In genomic region chr16:91747567-91747966, GRCm38 (mm10) we compare ENCODE assay signal across 29 mouse cellular contexts. TPM values are rescaled to one million over a fixed set of nuclear protein-coding genes. Genes with fewer than 3 reads are reported as not detected.
DNase-seq lines count a peak whose midpoint lies in the region; ATAC-seq and TF ChIP-seq lines count a peak whose summit lies in the region.
"Had no signal": no experiment of that assay in that cellular context is flagged by ENCODE, and none has a peak within 500 bp of the region (broad histone marks: within the 10 kb centered on the region; RNA-seq: fewer than 3 reads in every experiment).

No protein-coding gene starts in this region.

- no peak for TF ChIP-seq POLR2A in liver, adult 2 months (IDR thresholded peaks at IDR 0.05; ENCODE audit: extremely low read depth, insufficient read depth, low read length)

- WGBS in liver, adult 2 months = 29% methylated on average over 6 of the region's 6 CpGs
- WGBS in liver, embryonic 16.5 days (ENCODE audit: insufficient replicate concordance) = 58% methylated on average over 6 of the region's 6 CpGs
- WGBS in stomach, postnatal 0 days = 51% methylated on average over 6 of the region's 6 CpGs

- H3K27ac ChIP-seq in layer of hippocampus, adult 2 months = peak overlapping the region; percentile 60
- peak overlapping the region; percentile 77 for H3K27ac ChIP-seq in liver, adult 2 months (replicated peaks; ENCODE audit: insufficient read depth, low read depth, low read length)
- H3K27ac ChIP-seq in liver, embryonic 16.5 days (ENCODE audit: low read length) = peak overlapping the region; percentile 75
- peak overlapping the region; percentile 75 for H3K27ac ChIP-seq in stomach, postnatal 0 days (replicated peaks)
- H3K27ac ChIP-seq: forebrain, embryonic 15.5 days; heart, embryonic 13.5 days; hindbrain, embryonic 12.5 days; limb, embryonic 10.5 days; midbrain, embryonic 15.5 days; neural tube, embryonic 13.5 days had no signal

- H3K9ac ChIP-seq in liver, adult 2 months (ENCODE audit: low read depth, low read length) = peak overlapping the region; percentile 27
- no peak overlapping the region for H3K9ac ChIP-seq in liver, embryonic 16.5 days (ENCODE audit: low read depth, low read length)
- H3K9ac ChIP-seq in stomach, postnatal 0 days (ENCODE audit: low read length) = no peak overlapping the region
- H3K9ac ChIP-seq: forebrain, embryonic 15.5 days; heart, embryonic 13.5 days; hindbrain, embryonic 12.5 days; midbrain, embryonic 15.5 days; neural tube, embryonic 13.5 days had no signal

- peak overlapping the region; percentile 15; the same call in 1 of the 2 replicates for H3K4me2 ChIP-seq in liver, embryonic 16.5 days (ENCODE audit: low read depth, low read length)
- H3K4me2 ChIP-seq in stomach, postnatal 0 days (replicated peaks; ENCODE audit: low read depth) = no peak overlapping the region
- H3K4me2 ChIP-seq: forebrain, embryonic 15.5 days; heart, embryonic 13.5 days; hindbrain, embryonic 12.5 days; midbrain, embryonic 15.5 days; neural tube, embryonic 13.5 days had no signal

- H3K9me3 ChIP-seq in liver, embryonic 16.5 days (replicated peaks; ENCODE audit: control insufficient read depth, low read length) = no peaks in the 10 kb centered on the region
- H3K9me3 ChIP-seq in stomach, postnatal 0 days (ENCODE audit: control insufficient read depth, low read length) = no peaks in the 10 kb centered on the region
- H3K9me3 ChIP-seq: forebrain, embryonic 15.5 days; heart, embryonic 13.5 days; hindbrain, embryonic 12.5 days; limb, embryonic 10.5 days; midbrain, embryonic 15.5 days; neural tube, embryonic 13.5 days had no signal

- peaks cover 25% of the 10 kb centered on the region for H3K4me1 ChIP-seq in liver, adult 2 months (ENCODE audit: control insufficient read depth, insufficient read depth, low read length)
- H3K4me1 ChIP-seq in liver, embryonic 16.5 days (ENCODE audit: control insufficient read depth, low read depth, low read length) = peaks cover 4% of the 10 kb centered on the region; the same call in 1 of the 2 replicates
- no peaks in the 10 kb centered on the region for H3K4me1 ChIP-seq in stomach, postnatal 0 days (replicated peaks; ENCODE audit: control insufficient read depth, insufficient read depth)

- H3K36me3 ChIP-seq in liver, adult 2 months (ENCODE audit: control insufficient read depth, insufficient read depth, low read length) = no peaks in the 10 kb centered on the region
- no peaks in the 10 kb centered on the region for H3K36me3 ChIP-seq in liver, embryonic 16.5 days (ENCODE audit: control insufficient read depth, insufficient read depth)
- H3K36me3 ChIP-seq in stomach, postnatal 0 days (ENCODE audit: control insufficient read depth, insufficient read depth, low read length) = no peaks in the 10 kb centered on the region
- H3K36me3 ChIP-seq: forebrain, embryonic 15.5 days; midbrain, embryonic 15.5 days had no signal

- no peak overlapping the region for H3K4me3 ChIP-seq in layer of hippocampus, adult 2 months
- peak overlapping the region; percentile 15 for H3K4me3 ChIP-seq in liver, adult 2 months (ENCODE audit: insufficient read depth, low read depth, low read length)
- no peak overlapping the region for H3K4me3 ChIP-seq in liver, embryonic 16.5 days (ENCODE audit: low read depth, low read length)
- H3K4me3 ChIP-seq in stomach, postnatal 0 days (ENCODE audit: low read depth, low read length) = no peak overlapping the region
- H3K4me3 ChIP-seq: forebrain, embryonic 15.5 days; heart, embryonic 13.5 days; hindbrain, embryonic 12.5 days; limb, embryonic 10.5 days; midbrain, embryonic 15.5 days; myocyte; neural tube, embryonic 13.5 days had no signal

- H3K27me3 ChIP-seq in liver, adult 2 months (ENCODE audit: control insufficient read depth, insufficient read depth, low read length) = no peaks in the 10 kb centered on the region
- no peaks in the 10 kb centered on the region for H3K27me3 ChIP-seq in liver, embryonic 16.5 days (ENCODE audit: control insufficient read depth, insufficient read depth, low read depth, low read length)
- no peaks in the 10 kb centered on the region for H3K27me3 ChIP-seq in stomach, postnatal 0 days (ENCODE audit: control insufficient read depth, insufficient read depth, low read length)
- H3K27me3 ChIP-seq: forebrain, embryonic 15.5 days; heart, embryonic 13.5 days; hindbrain, embryonic 12.5 days; midbrain, embryonic 15.5 days; neural tube, embryonic 13.5 days had no signal

- no peak for DNase-seq in layer of hippocampus, adult 2 months (ENCODE audit: low spot score in 2 of 2)
- DNase-seq in layer of hippocampus, adult 18-20 months (ENCODE audit: low spot score in 2 of 2) = no peak
- peak; percentile 91 for DNase-seq in liver, adult 2 months (ENCODE audit: extremely low read depth, low read depth, low spot score)
- DNase-seq in stomach, postnatal 0 days (ENCODE audit: low spot score) = peak; percentile 71
- DNase-seq in embryo, embryonic 9.5 days (ENCODE audit: extremely low spot score) = no peak
- no peak for DNase-seq in frontal cortex, postnatal 36 days (ENCODE audit: low spot score in 2 of 2)
- no peak for DNase-seq in cerebellum, postnatal 10 days
- DNase-seq: adrenal gland, postnatal 10 days; cerebellum, adult 18-20 months; cerebellum, postnatal 36 days; embryo, embryonic 11 days; gastrocnemius, postnatal 25 days; heart, adult 18-20 months; heart, postnatal 14 days; kidney, adult 8-10 months; kidney, postnatal 25 days; layer of hippocampus, adult 9-11 months; lung, adult 18-20 months; lung, postnatal 4 days; retina, postnatal 1 day; right cerebral cortex, postnatal 25 days had no signal

- H3K79me2 ChIP-seq in liver, adult 2 months (ENCODE audit: control insufficient read depth, insufficient read depth, low read length) = peaks cover 28% of the 10 kb centered on the region

- TF ChIP-seq EP300 in stomach, postnatal 0 days (optimal IDR thresholded peaks at IDR 0.05) = no peak

- peak; percentile 89 for ATAC-seq in liver, embryonic 16.5 days (ENCODE audit: low read depth)
- peak; percentile 91 for ATAC-seq in stomach, postnatal 0 days (ENCODE audit: low FRiP score, low TSS enrichment)
- ATAC-seq: forebrain, embryonic 15.5 days; midbrain, embryonic 15.5 days had no signal

- no peak for TF ChIP-seq CTCF in layer of hippocampus, adult 2 months (conservative IDR thresholded peaks at IDR 0.05)
- no peak for TF ChIP-seq CTCF in liver, adult 2 months (IDR thresholded peaks at IDR 0.05; ENCODE audit: low read depth, low read length)
- no peak for TF ChIP-seq CTCF in stomach, postnatal 0 days (IDR thresholded peaks at IDR 0.05; ENCODE audit: low read depth)

RNA-seq across cellular contexts. Expression of gene Itsn1, which starts 18.5 kb away (rescaled TPM):
- 100 to 1,000 TPM; 160 to 176 TPM for total RNA-seq in layer of hippocampus, adult 2 months (2021)
- total RNA-seq in layer of hippocampus, adult 18-20 months (2021) = 100 to 1,000 TPM; 151 to 158 TPM
- total RNA-seq in liver, adult 2 months (2014; rRNA removed) = 13.6 and 16.5 TPM in 2 replicates
- 14.4 and 16.3 TPM in 2 replicates for polyA plus RNA-seq in liver, adult 2 months (2012; rRNA removed)
- polyA plus RNA-seq in liver, embryonic 16.5 days (2015; fragmentation: Nextera tagmentation; extraction: Ambion mirVana) = 54.1 and 54.7 TPM in 2 replicates
- 7.8 and 8.7 TPM in 2 replicates for polyA plus RNA-seq in stomach, postnatal 0 days (2015; fragmentation: Nextera tagmentation; extraction: Ambion mirVana)

RNA-seq across cellular contexts. Expression of gene Cryzl1, which starts 18.8 kb away (rescaled TPM):
- 100 to 1,000 TPM; 104 to 111 TPM for total RNA-seq in layer of hippocampus, adult 2 months (2021)
- 100 to 1,000 TPM; 113 TPM for total RNA-seq in layer of hippocampus, adult 18-20 months (2021)
- 23.1 and 24.6 TPM in 2 replicates for total RNA-seq in liver, adult 2 months (2014; rRNA removed)
- polyA plus RNA-seq in liver, adult 2 months (2012; rRNA removed) = 9.6 and 10.1 TPM in 2 replicates
- polyA plus RNA-seq in liver, embryonic 16.5 days (2015; fragmentation: Nextera tagmentation; extraction: Ambion mirVana) = 31.5 and 34.6 TPM in 2 replicates
- polyA plus RNA-seq in stomach, postnatal 0 days (2015; fragmentation: Nextera tagmentation; extraction: Ambion mirVana) = 45.2 and 45.3 TPM in 2 replicates

RNA-seq across cellular contexts. Expression of gene Donson, which starts 59.0 kb away (rescaled TPM):
- total RNA-seq in layer of hippocampus, adult 2 months (2021) = 10 to 100 TPM; 24.4 to 28.8 TPM
- 10 to 100 TPM; 18.5 to 19.7 TPM for total RNA-seq in layer of hippocampus, adult 18-20 months (2021)
- 2.3 and 3.0 TPM in 2 replicates for total RNA-seq in liver, adult 2 months (2014; rRNA removed)
- polyA plus RNA-seq in liver, adult 2 months (2012; rRNA removed) = 1.6 and 2.9 TPM in 2 replicates
- 22.8 and 23.0 TPM in 2 replicates for polyA plus RNA-seq in liver, embryonic 16.5 days (2015; fragmentation: Nextera tagmentation; extraction: Ambion mirVana)
- 5.4 TPM in 2 replicates for polyA plus RNA-seq in stomach, postnatal 0 days (2015; fragmentation: Nextera tagmentation; extraction: Ambion mirVana)

Comparison
In these comparisons a context has a peak if more than half of its experiments do, and no peak if none do; other contexts are left out.
1. DNase-seq: peak in liver, adult 2 months (single experiment) and stomach, postnatal 0 days (single experiment); none in layer of hippocampus, adult 2 months (0 of 2), layer of hippocampus, adult 18-20 months (0 of 2), embryo, embryonic 9.5 days (single experiment), frontal cortex, postnatal 36 days (0 of 2) and cerebellum, postnatal 10 days (0 of 2).
2. Peak in every context shown above with its lines, with median percentiles within 50 percentile points of each other: H3K27ac ChIP-seq.